Mouse (Mus musculus) left cerebral cortex, postnatal 4 days (tissue): Measurements from ENCODE around the gene Nipsnap3a. TPM values are rescaled to one million over a fixed set of nuclear protein-coding genes. Genes with fewer than 3 reads are reported as not detected.
A peak's percentile ranks its signal among the peaks of the same experiment; 100 is the strongest.

ENCODE experiments used
- DNase-seq: peaks from one replicate; pipeline ENCODE4 v3.0.0-alpha.2; 2022
- intact Hi-C: fragments of 180-260 bp; cut with DNase I; formaldehyde crosslinking; loops from one replicate; pipeline ENCODE4 v1.15.1; 2025
- total RNA-seq, 2 experiments: library from RNA; stranded (reverse); gene quantifications; 2 replicates each; pipeline ENCODE4 v1.2.3; 2021

Gene Nipsnap3a
- not detected for total RNA-seq

DNA sequence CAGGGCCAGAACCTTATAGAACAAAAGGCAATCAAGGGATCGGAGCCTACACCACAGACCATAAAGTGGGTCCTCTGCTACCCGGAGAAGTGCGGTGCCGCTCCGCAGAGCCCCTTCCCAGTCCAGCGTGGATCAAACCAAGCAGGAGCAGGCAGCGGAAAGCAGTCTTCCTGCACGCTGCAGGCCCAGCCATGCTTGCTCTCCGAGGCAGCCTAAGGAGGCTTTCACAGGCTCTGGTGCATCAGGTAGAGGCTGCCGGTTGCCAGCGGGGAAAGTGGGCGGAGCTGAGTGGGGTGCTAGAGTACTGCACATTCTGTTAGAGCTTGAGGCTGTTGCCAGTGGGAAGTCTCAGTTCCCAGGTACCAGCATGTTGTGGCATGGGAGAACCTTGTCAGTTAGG, at the start of gene Nipsnap3a:
TSS of gene Nipsnap3a (plus strand) at position 25 of the 400 bp plus-strand sequence.
- DNase-seq = no peak
- intact Hi-C loops = loop anchor here (10.0 kb wide), 1 partner anchor 174 kb away; the partner anchor contains the start of gene Olfr275

DNA sequence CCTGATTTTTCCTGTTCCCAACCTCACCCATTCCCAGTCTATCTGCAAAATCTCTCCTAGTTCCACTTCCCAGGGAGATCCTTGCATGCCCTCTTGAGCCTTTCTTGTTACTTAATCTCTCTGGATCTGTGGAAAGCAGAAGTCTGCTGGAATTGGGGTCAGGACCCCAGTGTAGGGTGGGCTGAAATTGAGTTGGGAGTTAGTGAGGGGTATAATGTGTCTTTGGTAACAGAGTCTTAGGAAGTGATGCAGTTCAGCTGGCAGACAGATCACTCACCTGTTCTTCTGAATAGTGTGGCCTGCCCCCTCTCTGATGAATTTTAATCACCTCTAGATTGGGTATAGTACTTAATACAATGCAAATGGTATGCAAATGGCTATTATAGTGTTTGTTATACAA, 42.4 kb upstream of the Nipsnap3a start:
- intact Hi-C loops = no loop called here
- no peak for DNase-seq

DNA sequence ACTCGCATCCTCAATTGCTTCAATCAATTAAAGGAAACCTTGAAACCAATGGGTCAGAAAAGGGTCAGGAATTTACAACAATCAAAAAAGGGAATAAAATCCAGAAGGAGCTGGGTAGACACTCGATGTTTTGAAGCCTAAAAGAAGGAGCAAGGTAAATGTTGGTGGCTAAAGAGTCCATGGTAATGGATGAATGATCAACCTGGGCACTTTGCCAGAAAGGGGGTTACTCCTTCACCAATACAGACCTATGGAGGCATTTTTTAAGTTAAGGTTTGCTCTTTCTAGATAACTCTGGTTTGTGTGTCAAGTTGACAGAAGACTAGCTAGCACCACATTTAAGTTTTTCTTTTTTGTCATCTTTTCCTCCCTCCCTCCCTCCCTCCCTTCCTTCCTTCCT, 40.1 kb upstream of the Nipsnap3a start:
- intact Hi-C loops = no loop called here
- no peak for DNase-seq

DNA sequence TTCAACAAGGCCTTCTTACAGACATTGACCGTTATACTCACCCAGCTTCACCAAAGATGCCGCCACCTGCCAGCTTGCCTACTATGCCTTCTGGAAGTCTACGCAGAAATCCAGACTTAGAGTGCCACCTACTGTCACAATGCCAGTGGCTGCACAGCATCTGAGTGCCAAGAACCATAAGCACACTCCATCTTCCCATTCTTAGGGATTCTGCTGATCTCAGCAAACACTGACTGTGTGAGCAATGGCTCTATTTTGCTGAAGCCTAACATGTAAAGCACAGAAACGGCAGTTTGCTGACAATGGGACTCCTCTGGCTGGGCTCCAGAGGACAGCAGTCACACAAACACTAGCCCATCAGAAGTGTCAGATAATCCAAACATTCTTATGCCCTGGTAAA, 30.4 kb upstream of the Nipsnap3a start:
- peak; percentile 72 for DNase-seq
- intact Hi-C loops = no loop called here

DNA sequence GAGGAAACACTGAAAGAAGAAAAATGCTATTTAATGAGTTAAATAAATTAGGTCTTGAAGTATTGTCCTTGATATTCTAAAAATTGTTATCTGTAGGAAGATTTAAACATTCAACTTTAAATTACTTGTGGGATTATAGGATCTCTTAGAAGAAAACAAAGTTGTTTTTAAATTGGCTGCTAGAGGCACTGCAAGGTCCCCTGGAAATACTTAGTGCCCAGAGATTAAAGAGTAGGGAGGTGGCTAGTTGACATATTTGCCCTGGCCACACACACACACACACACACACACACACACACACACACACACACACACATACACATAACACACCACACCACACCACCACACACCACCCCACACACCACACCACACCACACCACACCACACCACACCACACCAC, 24.8 kb upstream of the Nipsnap3a start, which contains the start of gene Olfr270:
TSS of gene Olfr270 (plus strand) at position 301 of the 400 bp plus-strand sequence.
- intact Hi-C loops = no loop called here
- DNase-seq = no peak

DNA sequence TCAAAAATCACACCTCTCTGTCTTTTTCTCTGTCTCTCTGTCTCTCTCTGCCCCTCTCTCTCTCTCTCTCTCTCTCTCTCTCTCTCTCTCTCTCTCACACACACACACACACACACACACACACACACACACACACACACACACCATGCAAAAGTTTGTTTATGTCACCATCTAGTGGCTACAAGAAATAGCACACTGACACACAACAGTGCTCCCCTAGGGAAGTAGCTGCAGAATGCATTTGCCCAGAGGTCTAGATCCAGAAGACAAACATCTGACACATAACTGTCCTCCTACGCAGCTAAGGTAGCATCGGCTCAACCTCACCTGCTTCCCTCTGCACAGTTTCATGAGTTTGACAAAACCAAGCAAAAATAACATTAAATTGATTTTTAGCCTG, 3.9 kb upstream of the Nipsnap3a start:
- DNase-seq = no peak
- intact Hi-C loops = loop anchor here (10.0 kb wide), 1 partner anchor 170 kb away; the partner anchor contains the start of gene Olfr275

DNA sequence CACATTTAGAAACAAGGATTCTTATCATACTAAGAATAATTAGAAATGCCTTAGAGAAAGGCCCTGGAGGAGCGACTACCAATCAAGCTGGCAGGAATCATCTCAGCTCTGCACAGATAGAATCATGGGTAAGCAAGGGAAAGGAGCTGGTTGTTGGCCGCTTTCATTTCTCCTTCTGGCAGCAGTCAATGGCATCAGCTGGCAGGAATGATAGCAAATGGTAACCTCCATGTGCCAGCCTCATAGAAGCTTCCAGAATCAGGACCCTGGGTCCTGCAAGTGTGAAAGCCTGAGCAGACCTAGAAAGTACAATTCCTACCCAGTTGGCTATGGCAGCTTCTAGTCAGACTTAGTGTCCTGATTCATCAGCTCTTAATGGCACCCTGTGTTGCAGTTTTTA, 2.8 kb upstream of the Nipsnap3a start:
- DNase-seq = peak; percentile 28
- intact Hi-C loops = loop anchor here (10.0 kb wide), 1 partner anchor 171 kb away; the partner anchor contains the start of gene Olfr275

DNA sequence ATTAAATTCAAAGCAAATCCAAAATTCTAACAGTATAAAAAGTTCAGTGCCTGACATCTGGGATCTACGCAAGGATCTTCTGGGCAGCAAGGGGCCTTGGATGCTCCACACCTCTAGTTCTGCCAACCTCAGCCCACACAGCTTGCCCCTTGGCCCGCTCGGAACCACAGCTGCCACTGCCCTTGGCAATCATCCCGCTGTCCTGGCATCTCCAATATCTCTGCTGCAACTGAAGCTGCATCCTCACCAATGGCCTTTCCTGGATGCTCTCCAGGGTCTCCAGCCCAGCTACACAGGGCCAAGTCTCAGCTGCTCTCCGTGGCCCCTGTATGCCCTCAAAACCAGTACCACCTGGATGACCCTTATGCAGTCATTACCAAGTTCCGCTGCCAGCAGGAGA, 10.4 kb downstream of the Nipsnap3a start:
- peak; percentile 90 for DNase-seq
- intact Hi-C loops = no loop called here

DNA sequence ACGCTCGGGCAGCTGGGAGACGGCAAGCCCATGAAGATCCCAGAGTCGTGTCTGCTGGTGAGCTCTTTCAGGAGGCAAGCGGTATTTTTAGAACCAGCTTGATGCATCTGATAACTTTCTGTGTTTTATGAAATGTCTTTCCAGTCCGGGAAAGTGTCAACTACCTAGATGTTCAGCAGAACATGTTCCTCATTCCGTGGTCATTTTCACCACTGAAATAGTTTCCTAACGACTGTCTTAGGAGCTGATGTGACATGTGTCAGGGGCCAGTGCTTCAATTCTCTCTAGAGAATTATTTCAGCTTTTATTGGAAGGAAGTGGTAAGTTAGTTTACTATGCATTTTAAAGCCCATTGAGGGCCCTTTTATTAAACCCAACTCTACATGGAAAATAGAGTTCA, 11.1 kb downstream of the Nipsnap3a start:
- intact Hi-C loops = no loop called here
- DNase-seq = no peak

DNA sequence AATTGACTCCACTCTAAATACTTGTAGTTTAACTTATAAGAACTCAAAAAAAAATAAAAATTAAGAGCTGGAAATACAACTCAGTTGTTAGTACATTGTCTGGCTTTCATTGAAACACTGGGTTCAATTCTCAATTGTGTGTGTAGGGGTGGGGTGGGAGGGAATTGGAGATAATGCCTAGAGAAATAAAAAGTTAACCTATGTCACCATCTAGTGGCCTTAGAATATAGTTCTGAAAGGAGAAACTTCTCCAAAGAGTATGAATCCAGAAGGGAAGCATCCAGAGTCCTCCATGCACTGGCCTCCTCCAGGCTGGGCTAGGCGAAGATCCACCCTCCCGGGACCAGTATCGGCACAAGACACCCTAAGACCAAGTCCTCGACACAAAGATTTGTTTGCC, 20.1 kb downstream of the Nipsnap3a start:
- DNase-seq = no peak
- intact Hi-C loops = no loop called here

DNA sequence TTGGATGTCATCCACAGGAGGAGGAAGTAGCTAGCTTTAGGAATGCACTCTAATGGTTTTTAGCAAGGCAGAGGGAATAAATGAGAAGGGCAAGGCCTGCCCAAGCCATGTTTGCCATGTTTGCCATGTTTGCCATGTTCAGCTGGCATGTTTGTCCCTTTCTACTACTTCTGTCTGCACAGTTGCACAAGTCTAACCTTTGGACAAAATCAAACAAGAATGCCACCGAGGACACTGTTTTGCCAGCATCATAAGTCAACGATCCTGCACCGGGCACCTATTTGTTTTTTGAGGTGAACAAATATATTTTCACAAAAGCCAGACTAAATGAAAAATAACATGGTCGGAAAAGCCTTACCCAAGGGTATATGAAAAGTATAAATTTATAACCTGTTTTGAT, 20.8 kb downstream of the Nipsnap3a start:
- no peak for DNase-seq
- intact Hi-C loops = no loop called here

DNA sequence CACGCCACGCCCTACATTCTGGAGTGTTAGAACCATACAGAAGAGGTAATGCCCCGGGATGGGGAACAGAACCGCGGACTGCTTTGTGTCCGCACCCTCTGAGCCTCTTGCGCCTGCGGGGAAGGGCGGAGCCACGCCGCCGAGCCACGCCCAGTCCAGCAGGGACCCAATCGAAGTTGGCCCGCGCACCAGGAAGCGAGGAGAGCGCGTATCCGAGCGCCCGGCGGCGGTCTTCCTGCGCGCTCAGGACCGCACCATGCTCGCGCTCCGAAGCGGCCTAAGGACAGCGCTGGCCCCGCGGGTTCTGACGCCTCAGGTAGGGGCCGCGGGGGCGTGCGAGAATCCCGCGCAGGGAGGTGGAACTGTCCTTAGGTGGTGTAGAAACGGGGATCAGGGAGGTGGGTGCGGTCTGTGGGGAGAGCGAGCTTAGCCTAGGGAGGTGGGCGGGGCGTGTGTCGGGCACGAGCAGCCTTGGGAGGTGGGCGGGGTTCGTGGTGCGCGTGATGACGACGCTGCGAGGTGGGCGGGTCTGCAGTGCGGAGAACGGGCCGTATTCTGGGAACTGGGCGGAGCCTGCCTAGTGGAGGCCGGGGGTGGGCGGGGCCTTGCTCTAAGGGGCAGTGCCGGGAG, 22.8 kb downstream of the Nipsnap3a start, which contains the start of gene Nipsnap3b:
TSS of gene Nipsnap3b (plus strand) at position 149 of the 630 bp plus-strand sequence.
- intact Hi-C loops = no loop called here
- peak; percentile 99 for DNase-seq

DNA sequence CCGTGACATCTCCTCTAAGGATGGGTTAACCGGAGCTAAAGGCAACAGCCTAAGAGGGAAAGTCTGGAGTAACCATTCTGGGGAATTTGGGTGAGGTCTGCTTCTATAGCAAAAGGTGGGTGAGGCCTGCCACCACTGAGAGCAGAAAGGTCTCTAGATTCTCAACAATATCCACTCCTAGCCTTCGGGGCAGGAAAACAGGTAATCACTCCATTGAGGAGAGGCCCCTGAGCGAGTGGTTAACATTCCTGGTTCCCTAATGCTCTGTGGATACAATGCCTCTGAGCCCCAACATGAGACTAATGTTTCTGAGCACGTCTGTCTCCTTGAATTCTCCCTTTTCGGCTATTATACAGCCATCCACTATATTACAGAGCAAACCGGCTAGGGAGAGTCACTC, 25.3 kb downstream of the Nipsnap3a start:
- intact Hi-C loops = no loop called here
- no peak for DNase-seq

DNA sequence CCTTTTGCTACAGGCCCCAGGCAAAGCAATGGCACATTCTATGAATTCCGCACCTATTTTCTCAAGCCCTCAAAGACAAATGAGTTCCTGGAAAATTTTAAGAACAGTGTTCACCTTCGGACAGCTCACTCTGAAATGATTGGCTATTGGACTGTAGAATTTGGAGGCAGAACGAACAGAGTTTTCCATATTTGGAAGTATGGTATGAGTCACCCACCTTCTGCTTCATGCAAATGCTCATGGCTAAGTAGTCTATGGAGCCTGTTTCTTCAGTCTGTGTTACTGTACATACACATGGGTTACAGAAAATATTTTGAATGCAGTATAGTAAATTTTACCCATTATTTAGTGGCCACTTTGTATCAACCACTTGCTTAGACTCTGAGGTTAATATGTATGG, 26.0 kb downstream of the Nipsnap3a start:
- intact Hi-C loops = no loop called here
- no peak for DNase-seq

DNA sequence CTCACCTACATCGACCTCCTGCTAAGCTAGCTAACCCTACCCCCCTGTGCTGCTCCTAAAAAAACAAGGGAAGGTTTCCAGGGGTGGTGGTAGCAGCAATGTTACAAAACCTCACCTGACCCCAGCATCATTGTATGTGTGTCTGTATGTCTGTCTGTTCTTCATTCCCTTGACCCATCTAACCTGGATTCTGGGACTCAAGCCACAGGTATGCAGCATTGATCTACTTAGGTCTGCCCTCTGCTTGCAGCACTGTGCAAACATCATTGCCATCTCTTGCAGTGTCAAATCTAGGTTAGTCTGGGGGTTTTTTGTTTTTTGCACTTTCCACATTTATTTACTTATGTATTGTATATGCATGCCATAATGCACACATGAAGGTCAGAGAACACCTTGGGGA, 29.3 kb downstream of the Nipsnap3a start:
- no peak for DNase-seq
- intact Hi-C loops = no loop called here

DNA sequence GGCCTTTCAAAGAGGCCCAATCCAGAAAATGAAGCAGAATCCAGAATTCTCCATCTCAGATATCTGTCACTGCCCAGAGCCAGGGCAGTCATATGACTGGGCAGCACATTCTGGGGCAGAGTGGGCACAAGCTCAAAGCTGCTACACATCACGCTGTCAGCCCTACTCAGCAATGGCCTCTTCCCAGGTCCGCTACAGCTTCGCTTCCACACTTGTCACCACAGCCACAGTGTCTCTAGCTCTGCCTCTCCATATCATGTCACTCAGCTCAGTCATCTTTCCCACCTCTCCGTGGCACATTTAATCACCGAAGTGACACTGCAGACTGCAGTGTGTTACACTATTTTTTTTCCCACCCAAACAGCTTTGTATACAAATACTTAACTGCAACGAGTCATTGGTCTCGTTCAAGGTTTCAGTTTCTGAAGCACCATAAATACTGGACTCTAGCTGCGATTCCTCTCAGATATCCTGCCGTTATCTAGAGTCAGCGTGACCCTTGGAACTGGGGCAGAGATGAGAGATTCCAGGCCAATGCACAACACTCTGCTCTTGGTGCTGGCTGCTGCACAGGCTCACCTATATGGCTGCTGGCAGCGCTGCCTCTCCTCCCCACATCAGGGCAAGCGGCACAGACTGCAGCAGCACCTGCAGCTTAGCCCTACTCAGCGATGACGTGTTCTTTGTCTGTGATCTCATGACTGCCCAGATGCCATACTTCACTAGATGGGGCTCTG, 34.3 kb downstream of the Nipsnap3a start:
- DNase-seq = no peak

DNA sequence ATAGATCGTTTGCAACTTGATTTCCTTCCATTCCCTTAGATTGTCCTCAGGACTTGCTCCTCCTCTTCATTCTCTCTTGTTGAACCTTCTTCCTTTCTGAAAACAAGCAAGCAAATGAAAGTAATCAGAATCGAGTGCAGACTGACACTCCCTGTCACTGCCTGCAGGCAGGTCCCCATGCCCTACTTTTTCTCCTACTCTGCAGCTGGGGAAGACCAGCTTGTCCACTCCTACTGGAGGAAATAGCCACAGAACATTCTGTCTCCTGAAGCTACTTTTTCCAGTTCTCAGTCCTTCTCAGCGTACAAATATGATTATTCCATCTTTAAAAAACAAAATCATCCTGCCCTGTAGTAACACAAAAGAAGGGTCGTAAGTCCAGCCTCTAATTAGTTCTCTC, 35.3 kb downstream of the Nipsnap3a start:
- intact Hi-C loops = no loop called here
- no peak for DNase-seq

More for the DNA sequence above, 34.3 kb downstream of the Nipsnap3a start:
- intact Hi-C loops = no loop called here

DNA sequence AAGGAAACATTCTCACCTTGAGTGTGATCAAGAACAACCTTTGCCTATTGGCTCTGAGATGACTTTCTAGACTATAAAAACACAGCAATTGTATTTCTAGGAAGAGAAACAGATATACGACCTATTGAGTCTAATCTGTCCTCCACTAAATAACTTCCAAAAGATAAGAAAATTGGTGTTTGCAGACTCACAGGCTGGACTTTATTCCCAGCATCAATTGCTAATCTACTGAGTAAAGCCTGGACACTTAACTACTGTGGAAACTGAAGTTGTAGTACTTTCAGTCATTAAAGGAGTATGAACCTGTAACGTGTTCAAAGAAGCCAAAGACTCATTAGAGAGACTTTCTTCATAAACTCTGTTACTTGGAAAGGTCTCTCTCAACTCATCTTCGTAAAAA, 38.7 kb downstream of the Nipsnap3a start:
- intact Hi-C loops = no loop called here
- no peak for DNase-seq

DNA sequence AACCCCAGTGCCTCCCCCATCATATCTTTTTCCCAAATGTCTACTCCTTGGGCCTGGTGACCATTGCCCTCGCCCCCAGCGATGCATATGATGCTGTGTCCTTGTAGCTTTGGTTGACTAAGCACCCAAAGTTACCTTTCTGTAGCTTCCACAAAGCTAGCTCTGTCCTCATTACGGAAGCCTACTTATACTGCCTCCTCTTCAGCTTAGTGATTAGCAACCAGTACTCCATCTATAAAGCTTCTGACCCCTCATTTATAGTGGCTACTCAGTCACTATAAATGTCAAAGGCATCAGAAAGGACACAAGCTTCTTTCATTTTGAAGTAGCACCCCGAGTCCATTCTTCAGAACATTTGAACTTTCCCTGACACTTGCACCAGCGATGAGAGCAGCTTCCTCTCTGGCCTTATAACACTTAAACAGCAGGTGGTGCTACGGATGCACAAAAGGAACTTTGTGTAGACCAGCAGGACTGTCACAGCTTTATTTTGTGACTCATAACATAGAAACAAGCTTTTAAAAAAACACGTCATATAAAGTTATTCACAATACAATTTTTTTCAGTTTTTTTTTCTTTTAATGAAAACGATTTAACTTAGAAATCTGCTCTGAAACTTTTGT, 41.4 kb downstream of the Nipsnap3a start:
- DNase-seq = peak; percentile 15
- intact Hi-C loops = loop anchor here (10.0 kb wide), 2 partner anchors 324 to 564 kb away; no protein-coding TSS in a partner anchor

DNA sequence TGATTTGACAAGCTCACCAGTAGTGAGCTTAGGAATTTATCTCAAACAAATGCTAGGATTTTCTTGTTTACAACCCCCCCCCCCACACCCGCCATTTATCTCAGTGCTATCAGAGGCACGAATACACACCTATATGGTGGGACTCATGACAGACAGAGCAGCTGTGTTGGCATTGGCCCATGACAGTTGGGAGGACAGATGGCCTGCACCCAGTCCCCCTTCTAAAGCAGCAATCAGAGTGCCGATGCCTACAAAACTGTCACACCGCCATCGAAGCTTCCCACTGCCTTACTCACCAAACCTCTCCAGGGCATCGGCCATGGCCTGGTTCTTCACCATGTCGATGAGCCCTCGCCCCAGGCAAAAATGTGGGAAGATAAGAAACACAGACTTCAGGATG, 54.7 kb downstream of the Nipsnap3a start:
- DNase-seq = peak; percentile 83
- intact Hi-C loops = no loop called here

DNA sequence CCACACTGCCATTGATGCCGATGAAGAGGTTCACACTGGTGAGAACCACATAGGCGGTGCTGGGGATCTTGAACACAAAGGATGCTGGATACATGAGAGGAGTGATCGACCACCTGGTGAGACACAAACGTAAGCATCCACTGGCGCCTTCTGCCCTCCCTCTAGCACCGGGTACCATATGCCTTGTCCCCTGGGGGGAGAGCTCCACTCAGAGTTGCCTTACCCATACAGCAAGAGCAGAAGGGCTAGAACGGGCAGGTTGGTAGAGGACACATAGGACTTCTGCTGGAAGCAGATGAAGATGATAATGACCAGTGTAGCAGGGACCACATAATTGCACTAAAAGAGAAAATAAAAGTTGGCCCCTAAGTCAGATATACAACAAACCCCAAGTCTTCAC, 56.7 kb downstream of the Nipsnap3a start:
- peak; percentile 3 for DNase-seq
- intact Hi-C loops = no loop called here
